Mouse (Mus musculus) midbrain, postnatal 0 days (tissue): ENCODE results near the gene Slc10a1. TPM values are rescaled to one million over a fixed set of nuclear protein-coding genes. Genes with fewer than 3 reads are reported as not detected.

Experiments
- ATAC-seq: fragments of 200-750 bp; cut with Nextera tagmentation; 2 replicates; pipeline ENCODE4 v1.8.0; 2017; ENCODE audit warnings: moderate number of reproducible peaks, mild to moderate bottlenecking, moderate TSS enrichment, moderate library complexity; ENCODE audit not compliant: low FRiP score
- DNase-seq: peaks from one replicate; pipeline ENCODE4 v3.0.0-alpha.2; 2015; ENCODE audit warnings: low spot score
- H3K27ac ChIP-seq: fragments of 300-500 bp; sonication (generic); 2 replicates; pipeline ENCODE4 v1.5.1; 2014; ENCODE audit warnings: low read depth, mild to moderate bottlenecking, low read length, mixed read lengths
- H3K27me3 ChIP-seq: fragments of 300-500 bp; sonication (generic); 2 replicates; pipeline ENCODE4 v1.6.1; 2014; ENCODE audit warnings: low read length, control low read depth, mixed read lengths; ENCODE audit not compliant: insufficient read depth
- H3K36me3 ChIP-seq: fragments of 300-500 bp; sonication (generic); 2 replicates; pipeline ENCODE4 v1.6.1; 2014; ENCODE audit warnings: low read length, control low read depth, mixed read lengths; ENCODE audit not compliant: insufficient read depth
- H3K4me1 ChIP-seq: fragments of 300-500 bp; sonication (generic); 2 replicates; pipeline ENCODE4 v1.6.1; 2014; ENCODE audit warnings: mild to moderate bottlenecking, control low read depth, antibody characterized with exemption, low read length, mixed read lengths; ENCODE audit not compliant: insufficient read depth
- H3K4me2 ChIP-seq: fragments of 300-500 bp; sonication (generic); 2 replicates; pipeline ENCODE4 v1.6.1; 2014; ENCODE audit warnings: low read depth, mild to moderate bottlenecking, low read length, mixed read lengths; ENCODE audit not compliant: poor library complexity, severe bottlenecking
- H3K4me3 ChIP-seq: fragments of 300-500 bp; sonication (generic); 2 replicates; pipeline ENCODE4 v1.5.1; 2014; ENCODE audit warnings: low read depth, mild to moderate bottlenecking, low read length, moderate library complexity
- H3K9ac ChIP-seq: fragments of 300-500 bp; sonication (generic); replicated peaks from 2 replicates; pipeline ENCODE4 v1.6.1; 2014; ENCODE audit warnings: mild to moderate bottlenecking, low read length, moderate library complexity, mixed read lengths; ENCODE audit not compliant: poor library complexity, severe bottlenecking
- H3K9me3 ChIP-seq: fragments of 300-500 bp; sonication (generic); 2 replicates; pipeline ENCODE4 v1.6.1; 2016; ENCODE audit warnings: low read length, control low read depth
- CTCF ChIP-seq: IDR thresholded peaks from 2 replicates; pipeline ENCODE4 v1.5.1; 2016; ENCODE audit warnings: antibody characterized with exemption, mild to moderate bottlenecking
- WGBS: fragments of 180-500 bp; shearing (Covaris S2); extraction: QIAGEN DNeasy Blood & Tissue Kit; methylation state at CpG from one replicate; pipeline ENCODE4 v1.1.7; 2014; 5-methylcytosine and 5-hydroxymethylcytosine counted together
- polyA plus RNA-seq: library from polyadenylated mRNA; unstranded; fragments of >200 nt; fragmentation: Nextera tagmentation; extraction: Ambion mirVana; gene quantifications from 2 replicates; pipeline ENCODE4 v1.2.1, GENCODE M21; 2015
- total RNA-seq: library from RNA; depleted of rRNA; stranded (reverse); fragments of >200 nt; gene quantifications from 2 replicates; pipeline ENCODE4 v1.2.3, GENCODE M21; 2014

The Slc10a1 gene
- total and polyA plus RNA-seq, 2 experiments from 2014 or later: 0.12 TPM; not detected in 1

DNA sequence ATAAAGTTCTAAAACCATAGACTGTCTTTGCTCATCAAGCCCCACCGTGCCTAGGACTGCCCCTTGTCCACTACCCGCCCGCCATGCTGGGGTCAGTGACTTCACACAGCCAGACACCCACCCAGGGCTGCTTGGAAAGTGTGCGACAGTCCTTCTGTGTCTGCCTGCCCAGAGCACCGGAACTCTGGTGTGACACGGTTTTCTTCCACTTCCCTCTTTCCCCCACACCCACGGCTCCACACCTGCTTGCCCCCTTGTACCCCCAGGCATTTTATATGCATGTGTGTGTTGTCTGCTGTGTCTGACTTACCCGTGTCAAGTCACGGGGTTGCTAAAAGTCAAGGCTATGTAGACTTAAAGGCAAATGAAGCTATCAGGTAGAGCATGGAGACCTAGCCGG is 23.3 kb upstream of the Slc10a1 start:
- no peaks in the 10 kb centered on the region for H3K27me3 ChIP-seq
- no peak for TF ChIP-seq CTCF
- H3K4me3 ChIP-seq: no peak overlapping the region
- H3K9me3 ChIP-seq: no peaks in the 10 kb centered on the region
- H3K4me2 ChIP-seq: no peak overlapping the region
- H3K27ac ChIP-seq: no peak overlapping the region
- WGBS: 86% methylated on average over 10 of the region's 10 CpGs
- no peak for ATAC-seq
- no peak for DNase-seq
- no peak overlapping the region for H3K9ac ChIP-seq
- no peaks in the 10 kb centered on the region for H3K4me1 ChIP-seq
- no peaks in the 10 kb centered on the region for H3K36me3 ChIP-seq

DNA sequence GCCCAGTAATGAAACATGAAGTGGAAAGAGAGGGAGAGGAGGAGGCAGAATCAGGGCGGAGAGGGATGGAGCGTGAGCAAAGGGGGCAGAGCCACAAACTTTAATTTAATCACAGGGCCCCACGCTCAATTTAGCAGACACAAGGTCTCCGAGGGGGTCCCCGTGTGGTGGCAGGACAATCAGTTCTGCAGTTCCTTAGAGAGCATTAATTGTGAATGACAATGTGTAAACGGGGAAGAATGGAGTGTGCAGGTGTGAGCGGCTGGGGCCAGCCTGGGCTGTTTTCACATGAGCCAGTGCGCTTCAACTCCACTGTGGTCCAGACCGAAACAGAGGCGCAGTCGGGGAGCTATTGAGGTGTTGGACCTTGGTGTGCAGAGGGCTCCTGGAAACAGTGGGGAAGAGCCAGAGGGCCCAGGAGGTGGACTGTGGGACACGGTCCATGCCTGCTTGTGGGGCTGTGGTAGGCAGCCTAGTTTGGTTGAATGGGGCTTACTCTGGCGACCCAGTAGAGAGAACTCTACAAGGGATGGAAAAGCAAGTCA is 22.5 kb upstream of the Slc10a1 start:
- Histone ChIP-seq H3K27ac (no peak overlapping the region), H3K4me1 (no peaks in the 10 kb centered on the region)
- 48% methylated on average over 13 of the region's 13 CpGs for WGBS

DNA sequence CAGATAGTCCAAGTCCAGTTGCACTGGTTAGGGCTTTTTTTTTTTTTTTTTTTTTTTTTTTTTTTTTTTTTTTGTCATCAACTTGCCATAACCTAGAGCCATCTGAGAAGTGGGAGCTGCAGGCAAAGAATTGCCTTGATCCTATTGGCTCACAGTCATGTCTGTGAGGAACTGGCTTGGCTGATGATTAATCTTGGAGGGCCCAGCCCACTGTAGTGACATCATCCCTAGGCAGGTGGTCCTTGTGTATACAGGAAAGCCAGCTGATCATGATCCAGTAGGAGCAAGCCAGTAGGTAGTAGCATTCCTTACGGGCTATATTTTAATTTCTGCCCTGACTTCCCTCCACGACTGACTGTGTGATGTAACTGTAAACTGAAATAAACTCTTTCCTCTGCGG is 19.8 kb upstream of the Slc10a1 start:
- Histone ChIP-seq H3K4me1 (no peaks in the 10 kb centered on the region), H3K4me2 (no peak overlapping the region), H3K4me3 (no peak overlapping the region), H3K27me3 (no peaks in the 10 kb centered on the region), H3K9ac (no peak overlapping the region), H3K27ac (no peak overlapping the region), H3K36me3 (no peaks in the 10 kb centered on the region), H3K9me3 (no peaks in the 10 kb centered on the region)
- DNase-seq (no peak), ATAC-seq (no peak)
- TF ChIP-seq CTCF: no peak
- 95% methylated on average over 3 of the region's 3 CpGs for WGBS

More for the DNA sequence above, 22.5 kb upstream of the Slc10a1 start:
- Histone ChIP-seq H3K36me3 (no peaks in the 10 kb centered on the region), H3K4me3 (no peak overlapping the region), H3K27me3 (no peaks in the 10 kb centered on the region), H3K9ac (no peak overlapping the region), H3K4me2 (no peak overlapping the region), H3K9me3 (no peaks in the 10 kb centered on the region)
- ATAC-seq (no peak), DNase-seq (no peak)
- no peak for TF ChIP-seq CTCF

DNA sequence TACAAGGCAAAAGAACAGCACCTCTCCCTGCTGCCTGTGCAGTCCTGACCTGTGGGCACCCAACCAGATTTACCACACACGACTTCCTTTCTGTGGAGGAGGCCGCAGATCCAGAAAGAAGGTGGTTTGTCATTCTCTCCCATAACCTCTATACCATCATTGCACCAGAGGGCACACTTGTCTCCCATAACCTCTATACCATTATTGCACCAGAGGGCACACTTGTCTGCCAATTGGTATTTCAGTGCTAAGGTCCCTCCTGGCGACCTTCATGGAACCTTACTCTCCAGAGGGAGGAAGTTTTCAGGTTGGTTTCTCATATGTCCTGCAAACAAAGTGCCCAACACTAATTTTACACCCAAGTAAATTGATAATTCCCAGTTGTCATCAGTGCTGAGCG is 18.1 kb upstream of the Slc10a1 start:
- TF ChIP-seq CTCF: peak; percentile 41
- DNase-seq: peak; percentile 3
- WGBS: 86% methylated on average over 4 of the region's 4 CpGs
- H3K4me1 ChIP-seq: no peaks in the 10 kb centered on the region
- no peak overlapping the region for H3K4me2 ChIP-seq
- H3K4me3 ChIP-seq: no peak overlapping the region
- no peaks in the 10 kb centered on the region for H3K9me3 ChIP-seq
- H3K9ac ChIP-seq: no peak overlapping the region
- H3K36me3 ChIP-seq: no peaks in the 10 kb centered on the region
- no peaks in the 10 kb centered on the region for H3K27me3 ChIP-seq
- H3K27ac ChIP-seq: no peak overlapping the region
- no peak for ATAC-seq

DNA sequence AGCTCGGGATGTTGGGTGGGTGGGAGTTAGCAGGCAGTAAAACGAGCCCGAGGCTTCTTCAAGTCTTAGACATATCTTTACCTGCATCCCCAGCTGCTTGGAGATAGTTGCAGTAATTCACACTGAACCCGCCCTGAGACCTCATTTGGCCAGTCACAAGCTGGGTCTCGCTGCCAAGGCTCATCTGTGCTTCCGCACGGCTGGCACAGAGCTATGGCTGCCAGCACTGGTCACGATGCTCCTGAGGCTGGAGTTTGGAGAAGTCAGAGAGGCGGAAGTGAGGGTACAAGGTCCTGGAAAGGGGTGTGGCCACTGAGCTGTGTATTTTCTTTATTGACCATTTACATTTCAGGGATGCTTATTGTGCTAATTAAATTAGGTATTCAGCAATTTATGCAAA is 15.2 kb upstream of the Slc10a1 start:
- WGBS: 79% methylated on average over 9 of the region's 9 CpGs
- Histone ChIP-seq H3K27ac (no peak overlapping the region), H3K4me1 (no peaks in the 10 kb centered on the region), H3K4me2 (no peak overlapping the region), H3K4me3 (no peak overlapping the region), H3K27me3 (no peaks in the 10 kb centered on the region), H3K9ac (no peak overlapping the region), H3K9me3 (no peaks in the 10 kb centered on the region), H3K36me3 (no peaks in the 10 kb centered on the region)
- no peak for ATAC-seq
- DNase-seq: peak; percentile 44
- no peak for TF ChIP-seq CTCF

DNA sequence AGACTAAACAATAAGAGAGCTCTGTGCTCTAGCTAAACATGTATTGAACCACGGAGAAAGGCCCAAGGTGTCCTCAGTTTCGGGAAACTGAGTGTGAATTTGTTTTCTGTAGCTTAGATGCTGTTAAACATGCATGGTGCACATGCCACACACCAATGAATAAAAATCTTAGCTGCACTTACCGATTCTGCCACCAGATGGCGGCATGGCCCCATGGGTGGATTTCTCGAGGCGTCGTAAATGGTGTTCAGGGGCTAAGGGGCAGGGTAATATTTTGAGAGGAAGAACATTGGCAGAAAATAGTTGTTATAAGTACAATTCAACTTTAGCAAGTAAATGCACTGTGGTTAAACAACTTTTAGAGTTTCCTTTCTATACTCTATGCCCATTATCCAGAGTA is 13.8 kb upstream of the Slc10a1 start:
- H3K27me3 ChIP-seq: no peaks in the 10 kb centered on the region
- no peaks in the 10 kb centered on the region for H3K9me3 ChIP-seq
- H3K4me2 ChIP-seq: no peak overlapping the region
- H3K4me1 ChIP-seq: no peaks in the 10 kb centered on the region
- no peak overlapping the region for H3K27ac ChIP-seq
- ATAC-seq (no peak), DNase-seq (peak; percentile 72)
- no peak overlapping the region for H3K4me3 ChIP-seq
- TF ChIP-seq CTCF: peak; percentile 99
- no peak overlapping the region for H3K9ac ChIP-seq
- 2% methylated on average over 7 of the region's 7 CpGs for WGBS
- H3K36me3 ChIP-seq: no peaks in the 10 kb centered on the region
